Mouse (Mus musculus) MEL (cell line): Measurements from ENCODE around the gene Hecw2.

Experiments
- CTCF ChIP-seq, 3 experiments: IDR thresholded peaks in 2 of 3; conservative IDR thresholded peaks in 1 of 3; 2 replicates each; pipeline ENCODE4 v1.5.1; 2011 to 2012; ENCODE audit warnings: low read length in 3 of 3, low read depth in 2 of 3, mild to moderate bottlenecking in 2 of 3, improper control_type of control experiment in 1 of 3, inconsistent platforms in 1 of 3, mixed read lengths in 1 of 3, moderate library complexity in 1 of 3; ENCODE audit not compliant: control insufficient read depth in 1 of 3, insufficient read depth in 1 of 3, poor library complexity in 1 of 3, severe bottlenecking in 1 of 3
- ELF1 ChIP-seq: IDR thresholded peaks from 2 replicates; pipeline ENCODE4 v1.6.1; 2014; ENCODE audit warnings: low read depth, mild to moderate bottlenecking, inconsistent platforms, low read length, improper control_type of control experiment, moderate library complexity
- GABPA ChIP-seq: IDR thresholded peaks from 2 replicates; pipeline ENCODE4 v1.6.1; 2012; ENCODE audit warnings: low read depth, mild to moderate bottlenecking, inconsistent platforms, low read length, improper control_type of control experiment, moderate library complexity
- POLR2A ChIP-seq, 2 experiments: IDR thresholded peaks; 2 replicates each; pipeline ENCODE4 v1.6.1; 2011 to 2012; ENCODE audit warnings: low read length in 2 of 2, mild to moderate bottlenecking in 2 of 2, control low read depth in 1 of 2, improper control_type of control experiment in 1 of 2, low read depth in 1 of 2, moderate library complexity in 1 of 2; ENCODE audit not compliant: control insufficient read depth in 1 of 2, insufficient read depth in 1 of 2, poor library complexity in 1 of 2
- TBP ChIP-seq: IDR thresholded peaks from 2 replicates; pipeline ENCODE4 v1.8.0; 2011; ENCODE audit warnings: low read depth, low read length, improper control_type of control experiment
- TCF12 ChIP-seq: IDR thresholded peaks from 2 replicates; pipeline ENCODE4 v1.6.1; 2014; ENCODE audit warnings: low read depth, mild to moderate bottlenecking, inconsistent platforms, low read length, improper control_type of control experiment, moderate library complexity

DNA sequence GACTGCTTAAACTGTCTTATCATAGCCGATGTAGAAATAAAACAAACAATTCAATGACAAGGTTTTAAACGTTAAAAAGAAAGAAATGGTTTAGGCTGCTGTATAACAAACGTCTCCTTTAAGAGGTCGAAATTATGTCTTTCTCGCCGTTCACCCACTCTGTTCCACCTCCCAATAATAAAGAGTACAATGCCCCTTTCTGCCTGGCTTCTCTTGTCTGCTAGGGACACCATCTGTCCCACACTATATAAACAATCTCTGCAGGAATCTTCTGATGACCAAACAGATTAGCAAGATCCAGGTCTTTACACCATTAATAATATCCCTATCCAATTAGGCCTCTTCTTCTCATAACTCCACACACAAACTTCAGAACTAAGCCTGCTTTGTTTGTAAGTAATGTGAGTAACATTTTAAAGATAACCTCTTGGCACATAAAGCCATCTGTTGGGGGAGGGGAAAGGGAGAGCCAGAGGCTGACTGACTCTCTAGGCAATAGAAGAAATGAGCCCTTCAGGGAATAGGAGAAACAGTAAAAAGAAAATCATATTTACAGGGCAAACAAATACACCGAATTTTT, 1.7 kb downstream of the Hecw2 start:
- TF ChIP-seq TCF12 (no peak), POLR2A (IDR thresholded peaks at IDR 0.05; ENCODE audit: control insufficient read depth in 1 of 2, insufficient read depth in 1 of 2, low read depth in 1 of 2, low read length in 2 of 2, poor library complexity in 1 of 2) (no peak), GABPA (no peak), CTCF (IDR thresholded peaks at IDR 0.05 in 2 of 3, conservative IDR thresholded peaks at IDR 0.05 in 1 of 3; ENCODE audit: control insufficient read depth in 1 of 3, insufficient read depth in 1 of 3, low read depth in 2 of 3, low read length in 3 of 3, poor library complexity in 1 of 3, severe bottlenecking in 1 of 3) (no peak), ELF1 (no peak), TBP (no peak)
